Mouse (Mus musculus) layer of hippocampus, postnatal 14 days (tissue): ENCODE data around the gene P2ry2. TPM values are rescaled to one million over a fixed set of nuclear protein-coding genes. Genes with fewer than 3 reads are reported as not detected.

Experiments used
- DNase-seq, 2 experiments: peaks; one replicate each; pipeline ENCODE4 v3.0.0; 2021 to 2022; ENCODE audit warnings: low spot score in 2 of 2, mixed read lengths in 1 of 2
- total RNA-seq, 2 experiments: library from RNA; stranded (reverse); gene quantifications; 2 replicates each; pipeline ENCODE4 v1.2.3; 2021

Gene P2ry2
- total RNA-seq, 2 experiments from 2014 or later: 1.4 to 2.2 TPM

DNA sequence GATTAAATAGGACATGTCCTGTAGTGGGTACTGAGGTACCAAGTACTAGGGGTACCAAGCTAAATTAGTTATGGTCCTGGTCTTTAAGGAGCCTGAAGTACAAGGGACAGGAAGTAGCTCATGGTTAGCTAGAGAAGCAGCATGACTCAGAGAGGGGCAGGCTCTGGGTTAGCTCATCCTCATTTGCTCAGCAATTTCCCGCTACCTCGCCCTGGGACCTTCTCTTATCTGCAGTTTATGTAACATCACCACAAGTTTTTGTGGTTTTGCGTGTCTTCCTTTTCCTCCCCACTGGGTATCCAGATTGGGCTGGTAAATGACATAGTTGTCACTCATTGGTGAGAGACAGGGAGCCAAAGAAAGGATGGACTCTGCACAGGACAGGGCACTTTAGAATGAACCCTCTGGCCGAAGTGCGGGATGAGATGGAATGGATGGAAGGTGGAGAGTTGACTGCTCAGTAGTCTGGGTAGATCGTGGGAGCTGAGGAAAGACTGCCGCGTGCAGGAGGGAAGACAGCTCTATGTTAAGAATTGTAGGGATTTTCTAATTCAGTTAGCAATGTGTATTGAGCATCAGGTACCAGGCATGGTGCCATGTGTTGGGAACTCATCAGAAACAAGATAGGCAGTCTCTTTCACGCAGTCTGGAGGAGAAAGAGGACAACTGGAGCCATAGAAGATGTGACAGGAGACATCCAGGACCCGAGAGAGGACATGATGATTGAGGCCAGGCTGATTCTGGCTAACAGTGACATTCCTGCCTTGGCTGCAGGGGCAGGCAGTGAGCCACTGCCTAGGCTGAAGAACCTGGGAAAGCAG is 15.2 kb upstream of the P2ry2 start:
- DNase-seq: no peak

DNA sequence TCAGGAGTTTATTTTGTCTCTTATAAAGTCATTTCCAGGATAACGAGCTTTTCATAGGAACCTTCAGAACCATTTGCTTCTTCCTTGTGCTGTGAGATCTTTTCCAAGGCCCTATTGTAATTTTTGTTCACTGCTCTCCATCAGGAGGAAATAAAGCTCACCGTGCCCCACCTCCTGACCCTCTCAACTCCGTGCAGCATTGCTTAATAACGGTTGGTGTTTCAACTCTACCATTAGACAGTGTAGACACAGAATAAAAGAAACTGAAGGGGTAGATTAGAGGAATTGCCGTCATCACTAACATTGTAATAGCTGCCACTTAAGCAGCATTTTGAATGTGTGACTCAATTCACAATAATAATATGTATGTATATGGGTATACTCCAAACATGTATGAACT is 14.2 kb upstream of the P2ry2 start:
- no peak for DNase-seq

DNA sequence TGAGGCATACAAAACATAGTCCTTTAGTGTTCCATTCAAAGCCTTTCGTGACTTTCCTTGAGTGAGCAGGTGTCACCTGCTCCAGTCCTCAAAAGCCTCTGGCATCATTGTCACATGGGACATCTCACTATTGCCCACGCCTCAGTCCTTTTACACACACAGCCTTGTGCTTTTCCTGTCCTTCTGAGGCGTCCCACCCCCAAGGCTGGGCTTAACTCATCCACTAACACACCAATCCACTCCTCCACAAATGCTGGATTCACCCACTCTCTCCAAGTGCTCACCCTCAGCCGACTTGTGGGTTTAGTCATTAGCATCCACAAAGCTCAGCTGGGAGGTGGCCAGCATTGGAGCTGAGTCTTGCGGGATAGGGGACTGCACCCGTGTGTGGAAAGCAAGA is 4.8 kb upstream of the P2ry2 start:
- DNase-seq: no peak

DNA sequence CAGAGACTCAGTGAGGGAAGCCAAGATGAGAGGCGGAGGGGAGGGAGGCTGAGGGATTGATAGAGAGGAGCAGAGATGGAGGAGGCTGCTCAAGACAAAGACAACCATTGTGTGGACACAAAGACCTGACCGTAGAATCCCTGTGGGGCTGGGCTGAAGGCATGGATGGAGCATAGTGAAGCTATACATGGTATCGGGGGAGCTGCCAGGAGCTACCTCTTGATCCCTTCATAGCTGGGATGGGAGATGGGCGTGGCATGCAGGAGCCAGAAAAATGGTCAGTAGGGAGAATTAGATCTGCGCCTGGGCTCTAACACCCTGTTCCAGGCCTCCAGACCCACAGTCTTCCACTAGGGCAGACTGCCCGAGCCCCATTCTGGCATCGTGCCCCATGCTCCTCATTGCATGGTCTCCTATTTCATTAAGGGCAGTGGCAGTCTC is 4.4 kb upstream of the P2ry2 start:
- DNase-seq: peak; percentile 54 to 62

DNA sequence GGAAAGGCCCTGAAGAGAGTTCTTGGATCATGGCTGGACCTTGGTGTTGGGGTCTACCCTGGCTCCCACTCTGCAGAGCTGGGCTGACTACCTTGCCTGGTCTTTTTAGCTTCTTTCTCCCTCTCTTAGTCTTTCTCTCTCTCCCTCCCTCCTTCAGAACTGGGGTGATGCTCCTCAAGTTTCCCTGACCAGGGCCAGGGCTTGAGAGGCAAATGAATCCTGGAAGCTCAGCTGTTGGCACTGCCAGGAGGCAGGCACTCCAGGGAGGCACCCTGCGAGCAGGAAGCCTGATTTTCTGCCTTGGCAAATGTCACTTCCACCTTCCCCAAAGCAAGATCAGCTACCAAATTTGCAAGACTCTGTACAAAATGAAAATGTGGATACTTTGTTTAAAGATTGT is 2.3 kb upstream of the P2ry2 start:
- no peak for DNase-seq

DNA sequence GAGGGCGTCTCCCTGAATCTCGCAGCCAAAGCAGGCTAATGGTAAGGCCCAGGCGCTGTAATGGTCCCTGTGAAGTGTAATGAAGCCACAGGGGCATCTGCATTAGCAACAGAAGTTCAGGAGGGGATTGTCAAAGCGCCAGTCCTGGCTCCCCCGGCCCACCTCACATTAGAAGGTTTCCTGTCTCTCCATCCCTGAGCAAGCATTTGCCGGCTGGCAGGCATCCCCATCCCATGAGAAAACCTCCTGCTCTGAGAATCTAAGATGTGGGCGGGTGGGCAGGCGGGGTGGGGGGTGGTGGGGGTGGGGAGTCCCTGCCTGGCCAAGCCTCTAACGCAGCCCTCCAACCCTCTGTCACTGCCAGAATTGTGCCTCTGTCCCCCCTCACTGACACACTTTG is 1.4 kb upstream of the P2ry2 start:
- no peak for DNase-seq

DNA sequence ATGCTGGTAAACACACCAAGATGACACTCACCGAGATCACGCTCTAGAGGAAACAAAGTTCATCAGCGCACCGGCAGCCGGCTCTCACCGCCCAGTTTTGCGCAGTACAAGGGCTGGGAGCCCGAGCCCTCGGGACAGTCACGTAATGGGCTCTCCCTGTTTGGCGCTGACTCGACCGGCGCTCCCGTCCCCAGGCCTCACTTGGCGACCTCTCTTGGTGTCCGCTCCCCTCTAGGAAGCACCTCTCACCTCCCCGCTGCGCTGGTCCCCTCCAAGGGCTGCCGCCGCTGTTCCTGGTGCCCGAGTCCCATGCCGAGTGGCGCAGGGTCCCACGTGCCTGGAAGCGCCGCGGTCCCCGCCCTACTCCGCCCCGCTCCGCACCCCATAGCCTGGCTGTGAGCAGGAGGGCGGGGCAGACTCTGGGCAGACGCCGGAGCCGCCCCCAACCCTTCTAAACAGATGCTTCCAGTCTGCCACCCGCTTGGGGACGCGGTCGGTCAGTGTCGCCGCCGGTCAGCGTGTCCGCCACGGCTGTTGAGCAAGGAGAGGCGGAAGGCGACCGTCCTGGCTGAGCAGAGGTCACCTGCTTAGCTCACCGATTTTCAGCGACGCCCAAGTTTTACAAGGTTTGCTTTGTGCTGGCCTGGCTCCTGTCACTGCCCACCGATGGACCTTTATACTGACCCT is 842 bp downstream of the P2ry2 start:
- DNase-seq: peak; percentile 25 to 40

DNA sequence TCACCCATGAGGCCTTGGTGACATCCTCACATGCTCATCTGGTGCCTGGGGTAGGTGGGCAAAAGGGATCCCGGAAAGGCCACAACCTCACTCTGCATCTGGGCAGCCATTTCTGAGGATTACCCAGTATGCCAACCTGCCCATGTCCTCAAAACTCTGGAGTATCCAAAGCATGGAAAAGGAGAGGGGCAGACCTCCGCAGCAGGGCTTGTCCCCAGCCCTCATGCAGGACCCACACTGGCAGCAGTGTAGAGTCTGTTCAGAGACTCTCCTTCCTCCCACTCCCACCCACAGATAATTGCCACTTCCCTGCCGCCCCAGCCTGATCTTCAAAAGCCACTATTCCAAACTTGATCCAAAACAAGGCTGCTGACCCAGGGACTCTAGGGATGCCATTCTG is 1.9 kb downstream of the P2ry2 start:
- DNase-seq: no peak

DNA sequence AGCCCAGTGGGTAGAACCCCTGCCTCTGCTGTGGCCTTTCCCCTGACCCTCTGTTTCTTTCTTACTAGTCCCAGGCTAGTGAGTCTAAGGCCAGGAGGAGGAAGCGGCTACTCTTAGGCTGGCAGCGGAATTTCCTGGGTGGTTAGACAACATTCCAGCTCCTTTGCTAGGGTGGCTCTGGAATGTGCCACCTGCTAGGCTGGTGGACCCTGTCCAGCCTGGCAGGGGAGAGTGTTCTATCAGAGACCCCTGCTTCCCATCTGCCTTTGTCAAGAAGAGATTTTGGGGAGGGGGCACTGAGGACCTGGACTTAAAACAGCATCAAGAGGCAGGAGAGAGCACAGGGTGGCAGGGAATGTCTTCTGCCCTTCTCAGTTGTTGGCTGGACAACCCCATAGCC is 6.5 kb downstream of the P2ry2 start:
- no peak for DNase-seq

DNA sequence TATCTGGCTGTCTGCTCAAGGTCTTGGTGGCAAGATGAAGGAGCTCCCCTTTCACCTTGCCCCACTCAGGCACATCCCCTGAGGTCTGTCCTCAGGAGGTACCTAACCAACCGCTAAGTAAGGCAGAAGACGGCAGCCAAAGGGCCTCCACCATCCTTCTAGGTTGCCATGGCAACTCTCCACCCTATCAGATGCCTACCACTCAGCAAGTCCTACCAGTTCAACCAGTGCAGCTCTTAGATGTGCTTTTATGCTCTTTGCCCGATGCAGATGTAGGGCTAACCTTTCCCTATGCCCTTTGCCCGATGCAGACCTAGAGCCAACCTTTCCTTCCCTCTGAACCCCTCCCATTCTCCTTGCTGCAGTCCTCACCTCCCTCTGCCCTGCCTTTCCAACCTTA is 7.5 kb downstream of the P2ry2 start:
- no peak for DNase-seq

DNA sequence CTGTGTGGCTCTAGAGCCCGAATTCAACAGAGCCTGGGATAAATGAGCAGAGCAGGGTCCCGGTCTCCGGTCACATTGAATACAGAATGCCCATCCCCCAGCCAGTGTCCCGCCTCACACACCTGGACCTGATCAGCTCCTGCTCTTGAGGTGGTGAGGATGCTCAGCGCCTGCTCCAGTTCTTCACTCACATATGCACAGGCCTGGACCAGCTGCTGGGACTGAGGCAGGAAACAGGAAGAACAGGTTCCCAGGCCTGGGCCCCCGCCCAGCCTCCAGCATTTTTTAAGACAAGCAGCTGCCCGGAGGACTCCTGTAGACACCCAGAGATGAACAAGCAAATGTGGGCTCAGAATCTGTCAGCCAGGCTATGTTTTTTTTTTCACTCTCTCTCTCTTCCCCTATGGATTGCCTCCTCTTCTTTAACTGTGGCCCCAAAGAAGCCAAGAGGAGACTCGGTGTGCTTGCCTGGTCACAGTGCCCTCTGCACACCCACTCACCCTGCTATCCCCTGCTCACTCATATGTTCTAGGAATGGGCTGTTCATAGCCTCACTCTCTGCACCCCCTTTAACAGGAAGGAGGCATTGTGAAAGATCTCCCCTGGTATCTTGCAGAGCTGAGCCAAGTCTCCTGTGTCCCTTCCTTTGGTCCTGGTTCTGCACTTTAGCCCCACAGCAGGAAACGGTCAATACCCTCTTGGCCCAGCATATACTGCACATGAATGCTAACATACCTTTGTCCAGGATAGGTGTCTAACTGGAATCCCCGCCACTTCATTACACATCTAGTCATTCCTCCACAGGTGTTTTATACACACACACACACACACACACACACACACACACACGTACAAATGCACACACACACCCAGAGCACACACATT is 9.0 kb downstream of the P2ry2 start:
- no peak for DNase-seq

DNA sequence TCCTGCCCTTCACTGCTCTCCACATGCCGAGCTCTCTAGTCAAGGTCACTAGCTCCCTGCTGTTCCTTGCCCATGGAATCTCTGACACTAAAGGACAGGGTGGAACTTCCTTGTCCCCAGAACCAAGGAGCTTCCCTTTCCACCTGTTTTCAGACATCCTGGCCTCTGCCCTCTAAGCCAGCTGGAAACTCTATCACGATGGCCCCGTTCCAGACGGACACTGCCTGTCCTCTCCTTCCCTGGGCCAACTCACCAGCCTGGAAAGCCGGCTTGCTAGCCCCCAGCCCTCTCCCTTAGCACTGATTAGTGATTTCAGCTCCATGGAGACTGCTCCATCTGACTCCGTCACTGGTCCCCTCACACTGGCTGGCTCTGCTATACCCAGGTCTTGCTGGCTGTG is 10.4 kb downstream of the P2ry2 start:
- DNase-seq: no peak

DNA sequence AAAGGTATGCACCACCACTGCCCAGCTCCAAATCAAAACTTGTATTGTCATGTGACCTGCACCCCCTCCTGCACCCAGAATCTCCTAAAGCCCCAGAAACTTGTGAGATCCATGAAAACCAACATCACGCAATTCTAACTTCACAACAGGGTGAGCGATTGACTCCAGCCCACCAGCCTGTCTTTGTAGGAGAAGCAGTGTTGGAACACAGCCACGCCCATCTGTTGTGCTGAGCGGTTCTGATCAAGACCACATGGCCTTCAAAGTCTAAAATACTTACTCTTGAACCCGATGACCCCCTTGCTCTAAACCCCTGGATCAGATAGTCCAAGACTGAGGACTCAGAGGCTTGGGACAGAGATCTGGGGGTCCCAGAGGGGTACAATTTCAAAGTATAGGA is 13.0 kb downstream of the P2ry2 start:
- no peak for DNase-seq

DNA sequence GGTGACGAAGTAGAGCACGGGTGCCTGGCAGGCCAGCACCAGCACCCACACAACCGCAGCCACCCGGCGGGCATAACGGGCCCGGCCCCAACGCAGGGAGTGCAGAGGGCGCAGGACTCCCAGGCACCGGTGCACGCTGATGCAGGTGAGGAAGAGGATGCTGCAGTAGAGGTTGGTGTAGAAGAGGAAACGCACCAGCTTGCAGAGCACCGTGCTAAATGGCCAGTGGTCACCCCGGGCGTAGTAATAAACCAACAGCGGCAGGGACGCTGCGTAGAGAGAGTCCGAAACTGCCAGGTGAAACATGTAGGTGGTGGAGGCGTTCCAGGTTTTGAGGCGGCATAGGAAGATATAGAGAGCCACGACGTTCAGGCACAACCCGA is 14.1 kb downstream of the P2ry2 start:
- DNase-seq: no peak

DNA sequence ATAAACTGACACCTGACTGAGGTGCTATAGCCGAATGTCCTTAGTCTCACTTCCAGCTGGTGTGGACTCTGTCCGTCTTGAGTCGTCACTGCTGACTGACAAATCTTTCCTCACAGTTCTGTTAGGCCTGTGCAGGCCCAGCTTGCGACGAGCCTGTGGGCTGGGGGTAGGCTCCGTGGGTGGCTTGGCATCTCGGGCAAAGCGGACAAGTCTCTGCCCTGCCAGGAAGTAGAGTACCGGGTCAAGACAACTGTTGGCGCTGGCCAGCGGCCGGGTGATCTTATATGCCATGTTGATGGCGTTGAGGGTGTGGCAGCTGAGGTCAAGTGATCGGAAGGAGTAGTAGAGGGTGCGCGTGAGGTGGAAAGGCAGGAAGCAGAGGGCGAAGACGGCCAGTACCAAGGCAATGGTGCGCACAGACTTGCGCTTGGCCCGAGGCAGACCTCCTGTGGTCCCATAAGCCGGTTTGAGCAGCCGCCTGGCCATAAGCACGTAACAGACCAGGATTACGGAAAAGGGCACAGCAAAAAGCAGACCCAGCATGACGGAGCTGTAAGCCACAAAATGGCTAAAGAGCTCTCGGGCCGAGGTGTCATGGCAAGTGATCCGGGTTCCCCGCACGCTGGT is 14.6 kb downstream of the P2ry2 start:
- no peak for DNase-seq

DNA sequence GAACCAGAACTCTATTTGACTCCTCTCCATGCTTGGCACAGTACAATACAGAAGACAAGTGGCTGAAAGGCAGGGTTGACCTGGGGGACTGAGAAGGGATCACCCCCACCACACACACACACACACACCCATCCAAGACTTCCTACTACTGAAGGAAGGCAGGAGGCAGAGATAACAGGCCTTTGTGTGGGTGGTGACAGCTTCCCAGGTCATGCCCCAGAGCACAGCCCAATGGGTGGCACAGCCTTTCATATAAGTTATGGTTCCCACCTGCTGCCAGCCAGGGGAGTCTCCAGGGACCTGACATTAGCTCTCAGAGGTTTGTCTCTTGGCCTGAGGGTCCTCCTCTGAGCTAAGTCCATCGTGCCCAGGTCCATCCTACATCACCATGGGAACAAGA is 15.5 kb downstream of the P2ry2 start:
- no peak for DNase-seq

DNA sequence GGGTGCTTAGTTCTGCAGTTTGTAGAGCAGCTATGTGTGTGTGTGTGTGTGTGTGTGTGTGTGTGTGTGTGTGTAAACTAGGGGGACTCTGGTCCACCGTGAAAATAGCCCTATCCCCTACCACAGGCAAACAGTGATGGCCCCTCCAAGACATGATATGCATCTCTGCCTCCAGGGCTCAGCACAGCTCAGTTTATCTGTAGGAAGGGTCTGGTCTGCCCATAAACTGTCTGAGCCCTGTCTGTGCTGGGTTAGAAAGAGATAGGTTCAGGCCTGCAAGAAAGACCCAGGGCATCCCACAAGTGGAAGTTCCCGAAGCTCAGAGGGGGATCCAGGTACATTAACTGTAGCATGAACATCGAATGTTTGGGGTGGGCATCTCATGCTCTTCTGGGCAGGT is 16.7 kb downstream of the P2ry2 start:
- no peak for DNase-seq

DNA sequence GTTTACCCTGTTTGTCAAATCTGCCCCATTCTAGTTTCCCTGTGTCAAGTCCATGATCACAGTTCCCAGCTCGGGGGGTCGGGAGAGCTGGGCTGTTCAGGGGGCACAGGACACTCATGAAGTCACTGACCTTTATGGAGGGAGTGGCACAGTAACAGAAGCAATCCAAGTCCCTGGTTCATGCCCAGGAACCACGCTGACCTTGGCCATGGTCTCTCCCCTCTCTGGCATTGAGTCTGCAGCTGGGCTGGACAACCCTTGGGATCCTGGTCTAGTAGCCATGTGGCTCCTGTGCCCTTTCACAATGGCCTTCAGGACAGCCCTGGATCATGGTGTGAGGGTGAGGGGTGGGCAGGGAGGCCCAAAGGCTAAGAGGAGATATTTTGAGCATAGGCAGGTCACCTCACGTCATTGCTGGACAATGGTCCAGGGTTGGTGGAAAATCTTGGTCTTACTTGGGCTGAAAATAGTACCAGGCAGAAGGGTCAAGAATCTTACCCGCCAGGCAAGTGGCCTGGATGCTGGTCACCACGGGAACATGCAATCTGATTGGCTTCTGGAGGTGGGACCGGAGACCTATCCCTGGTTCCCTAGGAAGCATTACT is 17.3 kb downstream of the P2ry2 start:
- DNase-seq: no peak

DNA sequence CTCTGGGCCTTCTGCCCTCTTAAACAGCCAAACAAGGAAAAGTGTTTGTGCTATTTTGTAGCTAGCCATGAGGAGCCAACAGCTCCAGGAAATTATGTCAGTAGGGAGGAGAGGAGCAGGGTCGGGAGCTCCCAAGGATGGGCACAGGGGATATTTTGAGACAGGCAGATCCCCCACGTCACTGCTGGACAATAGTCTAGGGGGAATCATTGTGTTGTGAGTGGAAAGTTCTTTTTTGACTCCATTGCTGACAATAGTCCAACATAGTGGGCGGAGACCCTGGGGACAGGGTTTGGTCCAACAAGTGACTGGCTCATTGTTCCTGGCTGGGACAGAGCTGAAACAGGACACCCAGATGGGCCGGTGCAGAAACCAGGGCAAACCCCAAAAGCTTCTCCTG is 19.5 kb downstream of the P2ry2 start:
- no peak for DNase-seq

DNA sequence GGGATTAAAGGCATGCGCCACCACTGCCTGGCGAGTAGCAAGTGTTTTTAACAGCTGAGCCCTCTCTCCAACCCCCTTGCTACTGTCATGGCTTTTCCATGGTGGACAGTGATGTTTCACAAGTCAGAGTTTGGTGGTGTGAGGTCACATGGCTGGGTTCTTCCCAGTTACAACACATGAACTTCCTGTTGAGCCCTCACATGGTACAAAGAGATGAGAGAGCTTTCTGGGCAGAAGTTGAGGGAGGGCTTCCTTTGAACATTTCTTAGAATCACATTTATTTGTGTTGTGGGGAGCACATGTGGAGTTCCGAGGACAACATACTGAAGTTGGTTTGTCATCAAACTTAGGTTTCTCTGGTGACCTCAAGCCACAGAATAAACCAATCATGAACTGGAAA is 20.7 kb downstream of the P2ry2 start:
- DNase-seq: no peak
